Mouse (Mus musculus): ENCODE data around the gene Glyatl3.

- no peak for TF ChIP-seq CTCF (IDR thresholded peaks at IDR 0.05; ENCODE audit: control insufficient read depth, insufficient read depth, low read length)
- no peak for TF ChIP-seq POLR2A (IDR thresholded peaks at IDR 0.05; ENCODE audit: borderline replicate concordance, control insufficient read depth, low read depth, low read length)
These were observed 29.0 kb downstream of the Glyatl3 start for GRCm38 (mm10) chr17:40885155-40885554.

All from bone marrow, adult 2 months (tissue).